Mouse (Mus musculus): ENCODE measurements around the gene Rab7b.

GRCm38 (mm10) chr1:131757211-131757610, 68.7 kb downstream of the Rab7b start:
- TF ChIP-seq CTCF (conservative IDR thresholded peaks at IDR 0.05; ENCODE audit: low read length): no peak
- TF ChIP-seq POU5F1 (IDR thresholded peaks at IDR 0.05; ENCODE audit: borderline replicate concordance, low read length): no peak

Data from E14TG2a.4 (cell line).